10 mouse cellular contexts compared by ENCODE assay signal in the genomic region with DNA sequence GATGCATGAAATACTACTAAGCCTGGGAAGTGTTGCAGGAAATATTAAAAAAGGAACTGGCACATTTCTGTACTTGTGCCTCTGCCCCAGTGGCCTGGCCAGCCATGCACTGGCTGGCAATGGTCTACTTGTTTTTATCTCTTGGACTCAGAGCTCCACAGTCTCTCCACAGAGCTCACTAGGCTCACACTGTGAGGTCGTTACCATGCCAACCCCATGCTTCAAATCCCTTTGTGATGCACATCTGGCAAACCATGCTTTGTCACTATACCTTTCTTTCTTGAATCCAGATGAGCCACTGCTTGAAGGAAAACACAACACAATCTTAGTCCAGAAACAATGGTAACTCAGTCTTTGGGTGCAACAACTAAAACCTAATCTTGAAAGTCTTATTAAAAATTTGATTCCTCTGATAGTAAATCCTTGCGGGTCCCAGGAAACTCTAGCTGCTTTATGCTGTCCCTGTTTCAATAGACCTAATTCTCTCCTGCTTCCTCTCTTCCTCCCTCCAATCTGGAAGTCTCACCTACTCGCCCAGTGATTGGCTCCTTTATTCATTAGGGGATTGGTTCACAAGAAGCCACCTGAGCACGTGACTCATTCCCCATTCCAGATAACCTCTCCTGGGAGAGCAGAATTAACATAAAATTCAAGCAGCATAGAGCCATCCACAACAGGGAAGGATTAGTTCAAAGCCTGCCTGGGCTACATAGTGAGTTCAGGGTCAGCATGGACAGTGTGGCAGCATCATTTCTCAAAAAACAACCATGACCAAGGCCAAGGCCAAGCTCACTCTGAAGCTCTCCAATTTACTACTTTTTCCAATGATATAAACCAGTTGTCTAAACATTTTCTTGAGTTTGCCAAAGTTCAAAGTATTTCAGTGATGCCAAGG.
A peak's percentile ranks its signal among the peaks of the same experiment; 100 is the strongest.
DNase-seq lines count a peak whose midpoint lies in the region; ATAC-seq lines count a peak whose summit lies in the region.
"Had no signal": no experiment of that assay in that cellular context is flagged by ENCODE, and none has a peak within 500 bp of the region (broad histone marks: within the 10 kb centered on the region; RNA-seq: fewer than 3 reads in every experiment).

No protein-coding gene starts in this region.

- no peaks in the 10 kb centered on the region for H3K27me3 ChIP-seq in kidney, embryonic 16.5 days (ENCODE audit: insufficient read depth, low read length)
- H3K27me3 ChIP-seq: kidney, embryonic 15.5 days had no signal

- 0 out of 2 replicates have a peak, but pooled peaks cover 4% of the 10 kb centered on the region for H3K4me1 ChIP-seq in kidney, embryonic 16.5 days (ENCODE audit: insufficient read depth, low read length)
- H3K4me1 ChIP-seq: kidney, embryonic 15.5 days had no signal

- no peak overlapping the region for H3K9ac ChIP-seq in kidney, embryonic 16.5 days (replicated peaks; ENCODE audit: low read length)
- H3K9ac ChIP-seq: kidney, embryonic 15.5 days had no signal

- H3K4me2 ChIP-seq in kidney, embryonic 16.5 days (replicated peaks; ENCODE audit: low read depth, low read length): no peak overlapping the region
- H3K4me2 ChIP-seq: kidney, embryonic 15.5 days had no signal

- no peak for DNase-seq in kidney, adult 18-20 months
- DNase-seq in embryo, embryonic 10 days (ENCODE audit: low spot score): peak; percentile 82
- peak; percentile 72 for DNase-seq in mesoderm, embryonic 11.5 days (ENCODE audit: low read depth, low spot score)
- DNase-seq in retina, postnatal 1 day: peak; percentile 5
- no peak for DNase-seq in T-cell, adult 2 months (ENCODE audit: low spot score)
- DNase-seq in spleen, postnatal 10 days (ENCODE audit: low spot score in 2 of 2): no peak
- DNase-seq: adrenal gland, postnatal 25 days; thymus, adult 18-20 months had no signal

- WGBS in kidney, embryonic 16.5 days: 66% methylated on average over 4 of the region's 4 CpGs

- no peaks in the 10 kb centered on the region for H3K36me3 ChIP-seq in kidney, embryonic 16.5 days (ENCODE audit: insufficient read depth, low read length)
- H3K36me3 ChIP-seq: kidney, embryonic 15.5 days had no signal

- H3K27ac ChIP-seq in kidney, embryonic 16.5 days (ENCODE audit: low read length): no peak overlapping the region
- H3K27ac ChIP-seq: kidney, embryonic 15.5 days had no signal

- no peaks in the 10 kb centered on the region for H3K9me3 ChIP-seq in kidney, embryonic 16.5 days (ENCODE audit: low read length)
- H3K9me3 ChIP-seq: kidney, embryonic 15.5 days had no signal

- H3K4me3 ChIP-seq in kidney, embryonic 16.5 days (ENCODE audit: low read length): no peak overlapping the region
- H3K4me3 ChIP-seq: kidney, embryonic 15.5 days had no signal

- ATAC-seq in kidney, embryonic 16.5 days (ENCODE audit: low FRiP score, low TSS enrichment): peak; percentile 42; the same call in 1 of the 2 replicates

Comparison
In these comparisons a context has a peak if more than half of its experiments do, and no peak if none do; other contexts are left out.
1. DNase-seq: peak in embryo, embryonic 10 days (single experiment), mesoderm, embryonic 11.5 days (single experiment) and retina, postnatal 1 day (single experiment); none in kidney, adult 18-20 months (single experiment), T-cell, adult 2 months (single experiment) and spleen, postnatal 10 days (0 of 2).